Mouse (Mus musculus) myocyte (in vitro differentiated cells): ENCODE measurements around the gene Itpkb.

Source experiments
- CEBPB ChIP-seq: IDR thresholded peaks from 2 replicates; pipeline ENCODE4 v1.6.1; 2011; ENCODE audit warnings: mild to moderate bottlenecking, moderate library complexity; ENCODE audit not compliant: poor library complexity, insufficient read depth, severe bottlenecking
- E2F4 ChIP-seq: IDR thresholded peaks from one replicate; pipeline ENCODE4 v1.6.1; 2011; ENCODE audit warnings: mild to moderate bottlenecking, control low read depth, moderate library complexity; ENCODE audit not compliant: insufficient read depth
- MAX ChIP-seq: IDR thresholded peaks from one replicate; pipeline ENCODE4 v1.6.1; 2011; ENCODE audit warnings: low read depth, mild to moderate bottlenecking, control low read depth
- MYOD1 ChIP-seq, 3 experiments: IDR thresholded peaks; one replicate each; pipeline ENCODE4 v1.6.1; 2011; ENCODE audit warnings: control low read depth in 2 of 3, low read depth in 2 of 3, mild to moderate bottlenecking in 2 of 3, moderate library complexity in 1 of 3; ENCODE audit not compliant: insufficient read length in 2 of 3, control insufficient read depth in 1 of 3
- MYOG ChIP-seq, 3 experiments: IDR thresholded peaks; one replicate each; pipeline ENCODE4 v1.6.1; 2011; ENCODE audit warnings: control low read depth in 2 of 3, low read depth in 2 of 3, mild to moderate bottlenecking in 2 of 3; ENCODE audit not compliant: insufficient read length in 2 of 3, control insufficient read depth in 1 of 3, insufficient read depth in 1 of 3
- POLR2A ChIP-seq: IDR thresholded peaks from one replicate; pipeline ENCODE4 v1.6.1; 2011; ENCODE audit warnings: low read depth, mild to moderate bottlenecking, control low read depth, moderate library complexity; ENCODE audit not compliant: insufficient read length
- POLR2AphosphoS2 ChIP-seq: IDR thresholded peaks from one replicate; pipeline ENCODE4 v1.6.1; 2011; ENCODE audit warnings: low read depth, control low read depth; ENCODE audit not compliant: insufficient read length
- REST ChIP-seq: IDR thresholded peaks from one replicate; pipeline ENCODE4 v1.6.1; 2011; ENCODE audit warnings: mild to moderate bottlenecking, control low read depth, moderate library complexity; ENCODE audit not compliant: insufficient read depth, insufficient read length
- SRF ChIP-seq: IDR thresholded peaks from one replicate; pipeline ENCODE4 v1.6.1; 2011; ENCODE audit warnings: low read depth; ENCODE audit not compliant: control insufficient read depth, insufficient read length
- TCF12 ChIP-seq: IDR thresholded peaks from one replicate; pipeline ENCODE4 v1.6.1; 2011; ENCODE audit warnings: mild to moderate bottlenecking, control low read depth; ENCODE audit not compliant: poor library complexity, insufficient read depth, severe bottlenecking
- TCF3 ChIP-seq: IDR thresholded peaks from one replicate; pipeline ENCODE4 v1.6.1; 2011; ENCODE audit warnings: low read depth, control low read depth; ENCODE audit not compliant: insufficient read length
- USF1 ChIP-seq: IDR thresholded peaks from one replicate; pipeline ENCODE4 v1.6.1; 2011; ENCODE audit warnings: low read depth, mild to moderate bottlenecking, control low read depth, moderate library complexity

- TF ChIP-seq E2F4: no peak
- TF ChIP-seq POLR2A: no peak
- TF ChIP-seq MAX: no peak
- TF ChIP-seq TCF12: no peak
- no peak for TF ChIP-seq POLR2AphosphoS2
- no peak for TF ChIP-seq TCF3
- TF ChIP-seq MYOG (IDR thresholded peaks at IDR 0.05; ENCODE audit: control insufficient read depth in 1 of 3, insufficient read depth in 1 of 3, insufficient read length in 2 of 3, low read depth in 2 of 3): no peak
- TF ChIP-seq CEBPB: no peak
- no peak for TF ChIP-seq USF1
- no peak for TF ChIP-seq MYOD1 (IDR thresholded peaks at IDR 0.05; ENCODE audit: control insufficient read depth in 1 of 3, insufficient read length in 2 of 3, low read depth in 2 of 3)
- no peak for TF ChIP-seq REST
- no peak for TF ChIP-seq SRF
These were observed 32.6 kb downstream of the Itpkb start for GRCm38 (mm10) chr1:180362844-180363243.
